Mouse (Mus musculus) midbrain, embryonic 16.5 days (tissue): ENCODE results near the gene Adgrf4. TPM values are rescaled to one million over a fixed set of nuclear protein-coding genes. Genes with fewer than 3 reads are reported as not detected.
A peak's percentile ranks its signal among the peaks of the same experiment; 100 is the strongest.

Experiments
- ATAC-seq: fragments of 200-750 bp; cut with Nextera tagmentation; 2 replicates; pipeline ENCODE4 v1.8.0; 2017; ENCODE audit warnings: moderate TSS enrichment
- H3K27ac ChIP-seq: fragments of 300-500 bp; sonication (generic); 2 replicates; pipeline ENCODE4 v1.5.1; 2014; ENCODE audit warnings: mild to moderate bottlenecking, low read length, mixed read lengths
- H3K27me3 ChIP-seq: fragments of 300-500 bp; sonication (generic); 2 replicates; pipeline ENCODE4 v1.6.1; 2014; ENCODE audit warnings: low read depth, low read length, mixed read lengths; ENCODE audit not compliant: control insufficient read depth, insufficient read depth
- H3K36me3 ChIP-seq: fragments of 300-500 bp; sonication (generic); 2 replicates; pipeline ENCODE4 v1.6.1; 2014; ENCODE audit warnings: mild to moderate bottlenecking, low read length, moderate library complexity, mixed read lengths; ENCODE audit not compliant: control insufficient read depth, insufficient read depth
- H3K4me1 ChIP-seq: fragments of 300-500 bp; sonication (generic); 2 replicates; pipeline ENCODE4 v1.6.1; 2014; ENCODE audit warnings: mild to moderate bottlenecking, low read length, mixed read lengths; ENCODE audit not compliant: control insufficient read depth, insufficient read depth
- H3K4me2 ChIP-seq: fragments of 300-500 bp; sonication (generic); 2 replicates; pipeline ENCODE4 v1.6.1; 2014; ENCODE audit warnings: mild to moderate bottlenecking, low read length, mixed read lengths
- H3K4me3 ChIP-seq: fragments of 300-500 bp; sonication (generic); 2 replicates; pipeline ENCODE4 v1.5.1; 2014; ENCODE audit warnings: low read depth, mild to moderate bottlenecking, low read length, moderate library complexity, mixed read lengths
- H3K9ac ChIP-seq: fragments of 300-500 bp; sonication (generic); 2 replicates; pipeline ENCODE4 v1.6.1; 2014; ENCODE audit warnings: low read depth, low read length, mixed read lengths
- H3K9me3 ChIP-seq: fragments of 300-500 bp; sonication (generic); replicated peaks from 2 replicates; pipeline ENCODE4 v1.6.1; 2014; ENCODE audit warnings: mild to moderate bottlenecking, low read length, mixed read lengths; ENCODE audit not compliant: control insufficient read depth, poor library complexity, severe bottlenecking
- WGBS: fragments of 180-500 bp; shearing (Covaris S2); extraction: QIAGEN DNeasy Blood & Tissue Kit; methylation state at CpG from one replicate; pipeline ENCODE4 v1.1.7; 2014; 5-methylcytosine and 5-hydroxymethylcytosine counted together
- polyA plus RNA-seq: library from polyadenylated mRNA; unstranded; fragments of >200 nt; fragmentation: Nextera tagmentation; extraction: Ambion mirVana; gene quantifications from 2 replicates; pipeline ENCODE4 v1.2.1, GENCODE M21; 2015

Gene Adgrf4
- polyA plus RNA-seq, 1 experiment from 2014 or later, result 0.36 TPM

DNA sequence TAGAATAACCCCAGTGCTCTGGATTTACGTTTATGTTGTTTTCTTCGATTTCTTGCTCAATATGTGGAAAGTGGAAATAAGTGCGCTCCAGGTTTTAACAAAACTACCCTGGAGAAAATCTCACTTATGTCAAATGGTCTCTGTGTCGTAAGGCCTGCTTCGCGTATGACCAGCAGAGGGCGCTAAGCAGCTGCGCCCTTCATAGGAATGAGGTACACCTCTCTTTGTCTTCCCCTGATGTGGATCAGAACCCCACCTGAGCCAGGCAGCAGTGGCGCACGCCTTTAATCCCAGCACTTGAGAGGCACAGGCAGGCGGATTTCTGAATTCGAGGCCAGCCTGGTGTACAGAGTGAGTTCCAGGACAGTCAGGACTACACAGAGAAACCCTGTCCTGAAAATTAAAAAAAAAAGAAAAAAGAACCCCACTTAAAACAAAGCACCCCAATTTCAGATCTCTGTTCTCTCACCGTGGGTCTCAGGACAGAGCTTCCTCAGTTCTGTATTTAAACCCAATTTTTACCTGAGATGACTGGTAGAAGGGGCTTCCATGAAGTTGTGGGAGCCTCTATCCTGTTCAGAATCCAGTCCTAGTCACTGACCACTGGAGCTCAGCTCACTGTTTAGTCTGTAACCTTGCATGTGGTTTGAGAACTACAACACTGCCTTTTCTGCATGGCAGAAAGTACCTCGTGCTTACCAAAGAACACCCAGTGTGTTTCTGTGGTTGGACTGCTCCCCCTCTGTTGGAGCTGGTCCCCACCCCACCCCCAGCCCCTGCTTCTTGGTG is 33.3 kb downstream of the Adgrf4 start:
- ATAC-seq, result peak; percentile 93
- Histone ChIP-seq H3K27ac (no peak overlapping the region), H3K4me3 (no peak overlapping the region), H3K36me3 (no peaks in the 10 kb centered on the region), H3K4me2 (peak overlapping the region; percentile 38), H3K27me3 (no peaks in the 10 kb centered on the region), H3K9ac (no peak overlapping the region), H3K4me1 (no peaks in the 10 kb centered on the region), H3K9me3 (no peaks in the 10 kb centered on the region)
- 25% methylated on average over 14 of the region's 14 CpGs for WGBS

DNA sequence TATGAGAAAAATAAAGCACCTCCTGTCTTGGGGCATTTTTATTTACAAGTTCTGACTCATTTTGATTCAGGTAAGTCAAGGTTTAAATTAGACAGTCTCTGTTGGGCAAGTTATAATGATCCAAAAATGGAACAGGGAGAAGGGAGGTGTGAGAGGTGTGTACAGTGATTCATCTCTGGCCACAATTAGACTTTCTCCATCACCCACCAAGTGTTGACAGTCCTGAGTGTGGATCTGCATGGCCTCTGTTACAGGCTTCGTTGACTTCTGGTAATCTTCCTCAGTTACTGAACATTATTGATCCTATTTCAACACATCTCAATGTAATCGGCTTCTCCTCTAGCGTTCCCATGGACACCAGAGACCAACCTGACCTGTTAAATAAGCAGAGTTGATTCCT is 48.7 kb downstream of the Adgrf4 start:
- Histone ChIP-seq H3K4me3 (no peak overlapping the region), H3K27me3 (no peaks in the 10 kb centered on the region), H3K9ac (no peak overlapping the region), H3K9me3 (no peaks in the 10 kb centered on the region), H3K27ac (no peak overlapping the region), H3K4me2 (no peak overlapping the region), H3K36me3 (no peaks in the 10 kb centered on the region), H3K4me1 (no peaks in the 10 kb centered on the region)
- ATAC-seq, result no peak
- WGBS, result 84% methylated on average over 3 of the region's 3 CpGs

DNA sequence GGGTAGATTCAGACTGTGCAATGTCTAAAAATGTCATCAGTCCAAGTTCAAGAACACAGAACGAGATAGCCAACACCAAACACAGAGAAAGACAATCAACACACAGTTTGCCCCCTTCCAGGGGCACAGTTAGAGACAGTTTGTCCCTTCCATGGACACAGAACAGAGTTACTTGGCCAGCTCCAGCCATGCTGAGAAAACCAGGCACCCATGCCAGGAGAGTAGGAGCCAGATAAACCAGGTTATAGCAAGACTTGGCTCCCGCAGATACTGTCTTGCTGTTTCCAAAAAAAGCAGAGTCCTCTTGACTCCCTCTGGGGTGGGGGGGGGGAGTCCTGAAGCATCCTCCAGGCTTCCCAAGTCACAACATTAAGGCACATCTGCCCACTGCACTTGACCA is 61.9 kb downstream of the Adgrf4 start:
- no peak overlapping the region for H3K9ac ChIP-seq
- no peak overlapping the region for H3K4me3 ChIP-seq
- H3K27me3 ChIP-seq, result no peaks in the 10 kb centered on the region
- 88% methylated on average over 2 of the region's 2 CpGs for WGBS
- H3K36me3 ChIP-seq, result no peaks in the 10 kb centered on the region
- no peak for ATAC-seq
- no peaks in the 10 kb centered on the region for H3K9me3 ChIP-seq
- no peak overlapping the region for H3K27ac ChIP-seq
- no peak overlapping the region for H3K4me2 ChIP-seq
- no peaks in the 10 kb centered on the region for H3K4me1 ChIP-seq

DNA sequence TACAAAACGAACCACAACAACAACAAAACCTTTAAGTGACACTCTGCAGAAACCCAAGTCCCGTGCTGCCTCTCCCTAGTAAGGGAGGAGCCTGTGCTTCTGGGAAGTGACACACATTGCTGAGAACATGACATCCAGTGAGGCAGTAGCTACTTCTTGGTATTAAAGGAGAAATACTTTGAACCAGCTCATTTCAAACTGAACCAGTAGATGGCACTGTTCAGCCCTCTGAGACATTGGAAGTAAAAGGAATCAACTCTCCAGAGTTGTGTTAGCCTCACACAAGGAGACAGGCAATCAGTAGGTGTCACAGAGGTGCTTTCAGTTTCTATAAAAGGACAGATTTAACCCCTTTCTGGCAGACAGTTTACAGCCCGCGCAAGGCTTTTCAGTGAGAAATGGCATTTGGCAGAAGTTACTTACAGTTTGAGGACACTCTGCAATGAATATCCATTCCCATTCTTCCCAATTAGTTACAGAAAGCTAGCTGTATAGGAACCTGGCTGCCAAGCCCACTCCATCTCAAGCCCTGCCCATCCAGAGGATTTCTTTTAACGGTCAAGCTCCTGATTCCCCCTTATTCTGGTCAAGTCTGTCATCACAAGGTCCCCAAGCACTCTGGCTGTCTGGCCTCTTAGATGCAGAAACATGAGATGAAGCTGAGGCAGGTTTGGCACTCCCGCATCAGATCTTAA is 78.9 kb downstream of the Adgrf4 start:
- Histone ChIP-seq H3K4me3 (no peak overlapping the region), H3K27ac (no peak overlapping the region), H3K4me1 (no peaks in the 10 kb centered on the region), H3K27me3 (no peaks in the 10 kb centered on the region), H3K4me2 (no peak overlapping the region), H3K36me3 (no peaks in the 10 kb centered on the region), H3K9me3 (no peaks in the 10 kb centered on the region), H3K9ac (no peak overlapping the region)
- peak; percentile 76; the same call in 1 of the 2 replicates for ATAC-seq
- 33% methylated on average over 6 of the region's 6 CpGs for WGBS

DNA sequence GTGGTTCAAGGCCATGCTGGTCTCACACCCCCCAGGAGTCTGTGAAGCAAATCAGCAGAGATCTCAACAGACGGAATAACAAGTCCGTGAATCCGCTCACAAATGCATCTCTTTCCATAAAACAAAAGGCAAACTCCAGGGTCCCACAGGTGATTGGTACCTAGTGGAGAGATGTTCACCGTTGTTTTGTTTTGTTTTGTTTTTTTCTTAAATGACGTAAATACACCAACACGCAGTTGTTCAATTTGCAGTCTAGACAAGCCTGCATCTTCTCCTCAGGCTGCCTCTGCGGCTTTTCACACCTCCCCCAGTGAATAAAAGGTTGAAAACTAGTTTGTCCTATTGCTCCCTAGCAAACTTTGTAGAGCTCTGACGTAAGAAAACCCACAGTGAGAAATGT is 80.8 kb downstream of the Adgrf4 start, which contains the start of gene Opn5:
TSS of gene Opn5 (minus strand) at position 101 of the 400 bp plus-strand sequence.
- H3K9ac ChIP-seq, result no peak within 1 kb of the TSS
- no peaks in the 10 kb centered on the region for H3K9me3 ChIP-seq
- ATAC-seq, result no peak
- WGBS, result 82% methylated on average over 8 of the region's 8 CpGs
- no peaks in the 10 kb centered on the region for H3K36me3 ChIP-seq
- H3K4me1 ChIP-seq, result no peaks in the 10 kb centered on the region
- no peak within 1 kb of the TSS for H3K4me2 ChIP-seq
- H3K27me3 ChIP-seq, result no peaks in the 10 kb centered on the region
- no peak within 1 kb of the TSS for H3K4me3 ChIP-seq
- H3K27ac ChIP-seq, result no peak within 1 kb of the TSS

DNA sequence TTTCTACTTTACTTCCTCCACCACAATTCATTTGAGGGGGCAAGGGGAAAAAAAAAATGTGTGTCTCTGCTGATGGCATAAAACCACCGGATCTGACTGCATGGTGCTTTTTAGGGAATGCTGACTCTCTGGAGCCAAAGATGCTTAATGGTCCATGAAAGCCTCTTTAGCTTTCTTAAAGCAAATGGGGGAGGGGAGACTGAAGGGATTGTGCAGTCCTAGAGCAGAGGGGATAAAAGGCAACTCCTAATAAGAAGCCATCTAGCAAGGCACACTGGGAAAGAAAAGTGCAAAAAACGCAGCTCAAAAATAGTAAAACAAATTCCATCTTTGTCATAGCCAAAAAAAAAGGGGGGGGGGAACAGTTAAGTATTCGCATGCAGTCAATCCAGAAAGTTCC is 83.8 kb downstream of the Adgrf4 start:
- Histone ChIP-seq H3K4me1 (peaks cover 3% of the 10 kb centered on the region; the same call in 1 of the 2 replicates), H3K27me3 (no peaks in the 10 kb centered on the region), H3K4me2 (no peak overlapping the region), H3K4me3 (no peak overlapping the region), H3K27ac (no peak overlapping the region), H3K9ac (no peak overlapping the region), H3K36me3 (no peaks in the 10 kb centered on the region), H3K9me3 (no peaks in the 10 kb centered on the region)
- no peak for ATAC-seq
- 20% methylated on average over 3 of the region's 3 CpGs for WGBS

Other genes with a start within 250 kb of the Adgrf4 start
- 0.32 and 0.36 TPM in 2 replicates for gene Opn5, start 80.9 kb downstream of the Adgrf4 start, polyA plus RNA-seq
- 0.12 and 0.19 TPM in 2 replicates for gene Adgrf2, start 49.9 kb upstream of the Adgrf4 start, polyA plus RNA-seq
- gene Cd2ap, start 184.4 kb upstream of the Adgrf4 start, polyA plus RNA-seq, result 6.5 and 8.3 TPM in 2 replicates